Mouse (Mus musculus): ENCODE results near the gene Sf3b3. TPM values are rescaled to one million over a fixed set of nuclear protein-coding genes. Genes with fewer than 3 reads are reported as not detected.
"Not testable (repeated sequence)": the region's sequence is repeated elsewhere in the genome, so short reads cannot be mapped to it uniquely, and the experiment has no call there.

Gene Sf3b3
- polyA plus RNA-seq (2012; rRNA removed): 34.0 and 37.2 TPM in 2 replicates

GRCm38 (mm10) chr8:110846405-110847170, at the start of gene Sf3b3, which contains the start of gene Cog4:
Gene Sf3b3 (minus strand): TSS chr8:110846787.
Gene Cog4 (plus strand): TSS chr8:110846600.
- peak; percentile 67 for DNase-seq (ENCODE audit: low read depth, low spot score)
- WGBS: under 1% methylated on average over 53 of the region's 53 CpGs

- WGBS: 93% methylated on average over 13 of the region's 13 CpGs
- DNase-seq (ENCODE audit: low read depth, low spot score): no peak
Measured at GRCm38 (mm10) chr8:110895812-110896211, 49.2 kb upstream of the Sf3b3 start.

GRCm38 (mm10) chr8:110895254-110895653, 48.7 kb upstream of the Sf3b3 start:
- 80% methylated on average over 7 of the region's 9 CpGs for WGBS
- DNase-seq (ENCODE audit: low read depth, low spot score): no peak

- WGBS: 77% methylated on average over 10 of the region's 10 CpGs
- no peak for DNase-seq (ENCODE audit: low read depth, low spot score)
Measured at GRCm38 (mm10) chr8:110894851-110895250, 48.3 kb upstream of the Sf3b3 start.

GRCm38 (mm10) chr8:110892913-110893312, 46.3 kb upstream of the Sf3b3 start:
- no peak for DNase-seq (ENCODE audit: low read depth, low spot score)
- 99% methylated on average over 2 of the region's 2 CpGs for WGBS

- no peak for DNase-seq (ENCODE audit: low read depth, low spot score)
- 92% methylated on average over 7 of the region's 7 CpGs for WGBS
Measured at GRCm38 (mm10) chr8:110892040-110892439, 45.5 kb upstream of the Sf3b3 start.

- 73% methylated on average over 12 of the region's 12 CpGs for WGBS
- no peak for DNase-seq (ENCODE audit: low read depth, low spot score)
Measured at GRCm38 (mm10) chr8:110889904-110890470, 43.4 kb upstream of the Sf3b3 start.

- DNase-seq (ENCODE audit: low read depth, low spot score): no peak
- WGBS: 86% methylated on average over 16 of the region's 16 CpGs
Measured at GRCm38 (mm10) chr8:110888860-110889259, 42.3 kb upstream of the Sf3b3 start.

- 93% methylated on average over 8 of the region's 8 CpGs for WGBS
- DNase-seq (ENCODE audit: low read depth, low spot score): no peak
Measured at GRCm38 (mm10) chr8:110888441-110888840, 41.9 kb upstream of the Sf3b3 start.

- DNase-seq (ENCODE audit: low read depth, low spot score): no peak
- WGBS: 85% methylated on average over 10 of the region's 10 CpGs
Measured at GRCm38 (mm10) chr8:110887551-110887950, 41.0 kb upstream of the Sf3b3 start.

GRCm38 (mm10) chr8:110886634-110887033, 40.0 kb upstream of the Sf3b3 start:
- WGBS: 89% methylated on average over 3 of the region's 3 CpGs
- no peak for DNase-seq (ENCODE audit: low read depth, low spot score)

GRCm38 (mm10) chr8:110883824-110884223, 37.2 kb upstream of the Sf3b3 start:
- no peak for DNase-seq (ENCODE audit: low read depth, low spot score)
- 93% methylated on average over 18 of the region's 18 CpGs for WGBS

GRCm38 (mm10) chr8:110881741-110882310, 35.2 kb upstream of the Sf3b3 start:
- DNase-seq (ENCODE audit: low read depth, low spot score): no peak
- 94% methylated on average over 10 of the region's 10 CpGs for WGBS

GRCm38 (mm10) chr8:110877862-110878261, 31.3 kb upstream of the Sf3b3 start:
- no peak for DNase-seq (ENCODE audit: low read depth, low spot score)
- 79% methylated on average over 4 of the region's 4 CpGs for WGBS

GRCm38 (mm10) chr8:110870501-110870900, 23.9 kb upstream of the Sf3b3 start:
- DNase-seq (ENCODE audit: low read depth, low spot score): no peak
- WGBS: 93% methylated on average over 2 of the region's 2 CpGs

GRCm38 (mm10) chr8:110861347-110862025, 14.9 kb upstream of the Sf3b3 start:
- WGBS: 92% methylated on average over 7 of the region's 7 CpGs
- DNase-seq (ENCODE audit: low read depth, low spot score): not testable (repeated sequence)

- DNase-seq (ENCODE audit: low read depth, low spot score): no peak
- 71% methylated on average over 7 of the region's 7 CpGs for WGBS
Measured at GRCm38 (mm10) chr8:110859651-110860501, 13.3 kb upstream of the Sf3b3 start.

- DNase-seq (ENCODE audit: low read depth, low spot score): no peak
- WGBS: 70% methylated on average over 5 of the region's 5 CpGs
Measured at GRCm38 (mm10) chr8:110856760-110857461, 10.3 kb upstream of the Sf3b3 start.

GRCm38 (mm10) chr8:110856073-110856472, 9.5 kb upstream of the Sf3b3 start:
- WGBS: 88% methylated on average over 4 of the region's 4 CpGs
- DNase-seq (ENCODE audit: low read depth, low spot score): not testable (repeated sequence)

All from large intestine, adult 2 months (tissue).